Mouse (Mus musculus) myocyte (in vitro differentiated cells): ENCODE data around the gene Slc35f1. TPM values are rescaled to one million over a fixed set of nuclear protein-coding genes. Genes with fewer than 3 reads are reported as not detected.

Experiments
- H3K27me3 ChIP-seq: one replicate; pipeline ENCODE4 v1.6.1; 2011; ENCODE audit not compliant: control insufficient read depth, insufficient read depth, insufficient read length
- H3K36me3 ChIP-seq: one replicate; pipeline ENCODE4 v1.6.1; 2011; ENCODE audit not compliant: control insufficient read depth, insufficient read depth
- H3K4me2 ChIP-seq: one replicate; pipeline ENCODE4 v1.6.1; 2011; ENCODE audit warnings: low read depth, control low read depth
- H3K4me3 ChIP-seq: one replicate; pipeline ENCODE4 v1.5.1; 2011; ENCODE audit warnings: mild to moderate bottlenecking, control low read depth, moderate library complexity
- H3K79me2 ChIP-seq: one replicate; pipeline ENCODE4 v1.6.1; 2011; ENCODE audit not compliant: control insufficient read depth, insufficient read depth
- H3ac ChIP-seq: one replicate; pipeline ENCODE4 v1.6.1; 2011; ENCODE audit not compliant: control insufficient read depth, insufficient read length
- CEBPB ChIP-seq: IDR thresholded peaks from 2 replicates; pipeline ENCODE4 v1.6.1; 2011; ENCODE audit warnings: mild to moderate bottlenecking, moderate library complexity; ENCODE audit not compliant: poor library complexity, insufficient read depth, severe bottlenecking
- E2F4 ChIP-seq: IDR thresholded peaks from one replicate; pipeline ENCODE4 v1.6.1; 2011; ENCODE audit warnings: mild to moderate bottlenecking, control low read depth, moderate library complexity; ENCODE audit not compliant: insufficient read depth
- MAX ChIP-seq: IDR thresholded peaks from one replicate; pipeline ENCODE4 v1.6.1; 2011; ENCODE audit warnings: low read depth, mild to moderate bottlenecking, control low read depth
- MYOD1 ChIP-seq, 3 experiments: IDR thresholded peaks; one replicate each; pipeline ENCODE4 v1.6.1; 2011; ENCODE audit warnings: control low read depth in 2 of 3, low read depth in 2 of 3, mild to moderate bottlenecking in 2 of 3, moderate library complexity in 1 of 3; ENCODE audit not compliant: insufficient read length in 2 of 3, control insufficient read depth in 1 of 3
- MYOG ChIP-seq, 3 experiments: IDR thresholded peaks; one replicate each; pipeline ENCODE4 v1.6.1; 2011; ENCODE audit warnings: control low read depth in 2 of 3, low read depth in 2 of 3, mild to moderate bottlenecking in 2 of 3; ENCODE audit not compliant: insufficient read length in 2 of 3, control insufficient read depth in 1 of 3, insufficient read depth in 1 of 3
- POLR2A ChIP-seq: IDR thresholded peaks from one replicate; pipeline ENCODE4 v1.6.1; 2011; ENCODE audit warnings: low read depth, mild to moderate bottlenecking, control low read depth, moderate library complexity; ENCODE audit not compliant: insufficient read length
- POLR2AphosphoS2 ChIP-seq: IDR thresholded peaks from one replicate; pipeline ENCODE4 v1.6.1; 2011; ENCODE audit warnings: low read depth, control low read depth; ENCODE audit not compliant: insufficient read length
- REST ChIP-seq: IDR thresholded peaks from one replicate; pipeline ENCODE4 v1.6.1; 2011; ENCODE audit warnings: mild to moderate bottlenecking, control low read depth, moderate library complexity; ENCODE audit not compliant: insufficient read depth, insufficient read length
- SRF ChIP-seq: IDR thresholded peaks from one replicate; pipeline ENCODE4 v1.6.1; 2011; ENCODE audit warnings: low read depth; ENCODE audit not compliant: control insufficient read depth, insufficient read length
- TCF12 ChIP-seq: IDR thresholded peaks from one replicate; pipeline ENCODE4 v1.6.1; 2011; ENCODE audit warnings: mild to moderate bottlenecking, control low read depth; ENCODE audit not compliant: poor library complexity, insufficient read depth, severe bottlenecking
- TCF3 ChIP-seq: IDR thresholded peaks from one replicate; pipeline ENCODE4 v1.6.1; 2011; ENCODE audit warnings: low read depth, control low read depth; ENCODE audit not compliant: insufficient read length
- USF1 ChIP-seq: IDR thresholded peaks from one replicate; pipeline ENCODE4 v1.6.1; 2011; ENCODE audit warnings: low read depth, mild to moderate bottlenecking, control low read depth, moderate library complexity
- polyA plus RNA-seq: library from polyadenylated mRNA; unstranded; fragments of >200 nt; fragmentation: generic; extraction: Trizol; gene quantifications from one replicate; pipeline ENCODE4 v1.2.1, GENCODE M21; 2012; ENCODE audit warnings: missing spikeins

The Slc35f1 gene
- polyA plus RNA-seq, 1 experiment: not detected

- TF ChIP-seq E2F4 (no peak), TCF3 (no peak), USF1 (no peak), TCF12 (no peak), MYOD1 (IDR thresholded peaks at IDR 0.05; ENCODE audit: control insufficient read depth in 1 of 3, insufficient read length in 2 of 3, low read depth in 2 of 3) (no peak), POLR2AphosphoS2 (no peak)
- H3K36me3 ChIP-seq: no peaks in the 10 kb centered on the region
- H3K4me2 ChIP-seq: no peak overlapping the region
- H3ac ChIP-seq: no peak overlapping the region
- no peaks in the 10 kb centered on the region for H3K79me2 ChIP-seq
- no peaks in the 10 kb centered on the region for H3K27me3 ChIP-seq
- H3K4me3 ChIP-seq: no peak overlapping the region
Measured at GRCm38 (mm10) chr10:52742671-52743379, 52.5 kb downstream of the Slc35f1 start.

GRCm38 (mm10) chr10:52743831-52744230 is 53.5 kb downstream of the Slc35f1 start:
- H3K36me3 ChIP-seq: no peaks in the 10 kb centered on the region
- no peak overlapping the region for H3K4me3 ChIP-seq
- TF ChIP-seq POLR2A: no peak
- no peak for TF ChIP-seq POLR2AphosphoS2
- no peak for TF ChIP-seq MYOD1 (IDR thresholded peaks at IDR 0.05; ENCODE audit: control insufficient read depth in 1 of 3, insufficient read length in 2 of 3, low read depth in 2 of 3)
- TF ChIP-seq TCF12: no peak
- TF ChIP-seq CEBPB: no peak
- TF ChIP-seq E2F4: no peak
- no peak for TF ChIP-seq MYOG (IDR thresholded peaks at IDR 0.05; ENCODE audit: control insufficient read depth in 1 of 3, insufficient read depth in 1 of 3, insufficient read length in 2 of 3, low read depth in 2 of 3)
- no peak for TF ChIP-seq TCF3
- TF ChIP-seq USF1: no peak
- TF ChIP-seq MAX: no peak
- TF ChIP-seq SRF: no peak
- no peak for TF ChIP-seq REST
- H3ac ChIP-seq: no peak overlapping the region
- no peak overlapping the region for H3K4me2 ChIP-seq
- no peaks in the 10 kb centered on the region for H3K79me2 ChIP-seq
- H3K27me3 ChIP-seq: no peaks in the 10 kb centered on the region

GRCm38 (mm10) chr10:52748028-52748597 is 57.8 kb downstream of the Slc35f1 start:
- no peak overlapping the region for H3K4me3 ChIP-seq
- no peak for TF ChIP-seq TCF3
- TF ChIP-seq MYOD1 (IDR thresholded peaks at IDR 0.05; ENCODE audit: control insufficient read depth in 1 of 3, insufficient read length in 2 of 3, low read depth in 2 of 3): no peak
- TF ChIP-seq E2F4: no peak
- TF ChIP-seq POLR2A: no peak
- TF ChIP-seq USF1: no peak
- no peak for TF ChIP-seq MYOG (IDR thresholded peaks at IDR 0.05; ENCODE audit: control insufficient read depth in 1 of 3, insufficient read depth in 1 of 3, insufficient read length in 2 of 3, low read depth in 2 of 3)
- no peak for TF ChIP-seq REST
- TF ChIP-seq TCF12: no peak
- TF ChIP-seq POLR2AphosphoS2: no peak
- TF ChIP-seq MAX: no peak
- TF ChIP-seq SRF: no peak
- TF ChIP-seq CEBPB: no peak

GRCm38 (mm10) chr10:52755949-52756679 is 65.8 kb downstream of the Slc35f1 start:
- Histone ChIP-seq H3K4me2 (no peak overlapping the region), H3ac (no peak overlapping the region)
- TF ChIP-seq E2F4 (no peak), MAX (no peak), TCF12 (no peak), POLR2A (no peak), MYOG (IDR thresholded peaks at IDR 0.05; ENCODE audit: control insufficient read depth in 1 of 3, insufficient read depth in 1 of 3, insufficient read length in 2 of 3, low read depth in 2 of 3) (no peak), MYOD1 (IDR thresholded peaks at IDR 0.05; ENCODE audit: control insufficient read depth in 1 of 3, insufficient read length in 2 of 3, low read depth in 2 of 3) (no peak), SRF (no peak)

More at GRCm38 (mm10) chr10:52748028-52748597, 57.8 kb downstream of the Slc35f1 start:
- Histone ChIP-seq H3K4me2 (no peak overlapping the region), H3ac (no peak overlapping the region), H3K27me3 (no peaks in the 10 kb centered on the region), H3K79me2 (no peaks in the 10 kb centered on the region), H3K36me3 (no peaks in the 10 kb centered on the region)

More at GRCm38 (mm10) chr10:52755949-52756679, 65.8 kb downstream of the Slc35f1 start:
- Histone ChIP-seq H3K79me2 (no peaks in the 10 kb centered on the region), H3K4me3 (no peak overlapping the region), H3K27me3 (no peaks in the 10 kb centered on the region), H3K36me3 (no peaks in the 10 kb centered on the region)
